Comparison of ENCODE assay signal across 19 mouse cellular contexts in the genomic region with DNA sequence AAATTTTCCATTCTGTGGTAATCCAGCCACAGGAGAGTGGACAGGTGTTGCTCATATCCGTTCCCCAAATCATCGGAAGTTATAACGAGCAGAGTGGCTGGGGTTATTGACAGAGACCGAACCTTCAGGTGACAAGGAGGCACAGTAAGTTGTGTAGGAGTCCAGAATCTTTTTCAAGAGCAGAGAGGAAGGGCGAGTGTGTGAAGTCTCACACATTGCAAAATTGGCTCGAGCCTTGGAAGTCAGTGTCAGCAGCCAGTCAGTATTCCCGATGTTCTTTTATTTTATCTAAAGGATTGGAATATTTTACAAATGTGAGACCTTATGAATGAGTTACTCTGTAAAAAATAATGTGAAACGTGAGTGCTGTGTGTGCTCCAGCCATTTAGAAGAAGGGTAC.
"Had no signal": no experiment of that assay in that cellular context is flagged by ENCODE, and none has a peak within 500 bp of the region (broad histone marks: within the 10 kb centered on the region; RNA-seq: fewer than 3 reads in every experiment).

No protein-coding gene starts in this region.

- H3K4me3 ChIP-seq: midbrain, embryonic 10.5 days; midbrain, embryonic 12.5 days; myocyte; neural tube, embryonic 13.5 days; neural tube, embryonic 15.5 days had no signal

- DNase-seq: lung, adult 18-20 months; lung, embryonic 14.5 days; lung, postnatal 10 days; lung, postnatal 4 days; midbrain, embryonic 14.5 days; retina, postnatal 1 day; right cerebral cortex, adult 18-20 months; right cerebral cortex, postnatal 25 days; right cerebral cortex, postnatal 4 days; spleen, adult 18-20 months; thymus, adult 18-20 months; thymus, postnatal 14 days; thymus, postnatal 36 days had no signal

- H3K27ac ChIP-seq: midbrain, embryonic 10.5 days; midbrain, embryonic 12.5 days; neural tube, embryonic 13.5 days; neural tube, embryonic 15.5 days had no signal

- ATAC-seq: midbrain, embryonic 16.5 days had no signal
